Comparison of ENCODE assay signal across 11 mouse cellular contexts in genomic region chr15:98511386-98511928, GRCm38 (mm10). TPM values are rescaled to one million over a fixed set of nuclear protein-coding genes. Genes with fewer than 3 reads are reported as not detected.
DNase-seq lines count a peak whose midpoint lies in the region; ATAC-seq lines count a peak whose summit lies in the region.
"Had no signal": no experiment of that assay in that cellular context is flagged by ENCODE, and none has a peak within 500 bp of the region (broad histone marks: within the 10 kb centered on the region; RNA-seq: fewer than 3 reads in every experiment).

No protein-coding gene starts in this region.

- no peak for ATAC-seq in embryonic facial prominence, embryonic 14.5 days (ENCODE audit: low read depth)
- no peak for ATAC-seq in liver, embryonic 12.5 days
- ATAC-seq in midbrain, embryonic 14.5 days (ENCODE audit: low FRiP score, low TSS enrichment): no peak
- ATAC-seq: Patski had no signal

- WGBS in embryonic facial prominence, embryonic 14.5 days: 55% methylated on average over 13 of the region's 13 CpGs
- 53% methylated on average over 13 of the region's 13 CpGs for WGBS in liver, embryonic 12.5 days (ENCODE audit: insufficient replicate concordance)
- WGBS in midbrain, embryonic 14.5 days: 42% methylated on average over 13 of the region's 13 CpGs

- H3K27ac ChIP-seq in embryonic facial prominence, embryonic 14.5 days (replicated peaks; ENCODE audit: low read depth, low read length): 0 out of 2 replicates have a peak overlapping the region, but pooled peaks have one; percentile 21
- H3K27ac ChIP-seq in liver, embryonic 12.5 days: no peak overlapping the region
- no peak overlapping the region for H3K27ac ChIP-seq in midbrain, embryonic 14.5 days (replicated peaks; ENCODE audit: low read depth, low read length)
- H3K27ac ChIP-seq: midbrain, embryonic 12.5 days had no signal

- H3K4me1 ChIP-seq in embryonic facial prominence, embryonic 14.5 days (ENCODE audit: control insufficient read depth, insufficient read depth, low read length): peaks cover 11% of the 10 kb centered on the region
- peaks cover 25% of the 10 kb centered on the region; the same call in 1 of the 2 replicates for H3K4me1 ChIP-seq in liver, embryonic 12.5 days
- 0 out of 2 replicates have a peak, but pooled peaks cover 3% of the 10 kb centered on the region for H3K4me1 ChIP-seq in midbrain, embryonic 14.5 days (ENCODE audit: control insufficient read depth, insufficient read depth, low read length)

- DNase-seq in kidney, postnatal 10 days: peak; percentile 37
- DNase-seq in kidney, adult 9 months: no peak
- DNase-seq in embryonic facial prominence, embryonic 14.5 days (ENCODE audit: low spot score): no peak
- DNase-seq in splenic B cell, adult 2 months (ENCODE audit: low read depth, low spot score): peak; percentile 84
- DNase-seq in embryo, embryonic 9.5 days (ENCODE audit: extremely low spot score): no peak
- no peak for DNase-seq in midbrain, embryonic 14.5 days
- no peak for DNase-seq in ovary, adult 18-20 months (ENCODE audit: low spot score)

- H3K36me3 ChIP-seq in embryonic facial prominence, embryonic 14.5 days (ENCODE audit: control insufficient read depth, insufficient read depth, low read length): no peaks in the 10 kb centered on the region
- no peaks in the 10 kb centered on the region; the same call in 1 of the 2 replicates for H3K36me3 ChIP-seq in liver, embryonic 12.5 days
- H3K36me3 ChIP-seq in splenic B cell, adult 2 months (ENCODE audit: control insufficient read depth, insufficient read depth, low read length, poor library complexity, severe bottlenecking): no peaks in the 10 kb centered on the region
- H3K36me3 ChIP-seq in midbrain, embryonic 14.5 days (ENCODE audit: control insufficient read depth, insufficient read depth, low read length): no peaks in the 10 kb centered on the region
- H3K36me3 ChIP-seq: midbrain, embryonic 12.5 days had no signal

- no peaks in the 10 kb centered on the region for H3K27me3 ChIP-seq in embryonic facial prominence, embryonic 14.5 days (replicated peaks; ENCODE audit: control insufficient read depth, insufficient read depth, low read length)
- H3K27me3 ChIP-seq in liver, embryonic 12.5 days (replicated peaks): 0 out of 2 replicates have a peak, but pooled peaks cover 6% of the 10 kb centered on the region
- no peaks in the 10 kb centered on the region for H3K27me3 ChIP-seq in splenic B cell, adult 2 months (ENCODE audit: control insufficient read depth, insufficient read depth, low read length, poor library complexity, severe bottlenecking)
- H3K27me3 ChIP-seq in midbrain, embryonic 14.5 days (ENCODE audit: control insufficient read depth, insufficient read depth, low read length): no peaks in the 10 kb centered on the region
- H3K27me3 ChIP-seq: midbrain, embryonic 12.5 days; Patski had no signal

- H3K4me3 ChIP-seq in embryonic facial prominence, embryonic 14.5 days (ENCODE audit: low read depth, low read length): no peak overlapping the region; the same call in 1 of the 2 replicates
- no peak overlapping the region for H3K4me3 ChIP-seq in liver, embryonic 12.5 days
- no peak overlapping the region for H3K4me3 ChIP-seq in midbrain, embryonic 14.5 days (replicated peaks; ENCODE audit: low read depth, low read length)

- H3K4me2 ChIP-seq in embryonic facial prominence, embryonic 14.5 days (ENCODE audit: low read depth, low read length): peak overlapping the region; percentile 63; the same call in 1 of the 2 replicates
- peak overlapping the region; percentile 60 for H3K4me2 ChIP-seq in liver, embryonic 12.5 days
- no peak overlapping the region for H3K4me2 ChIP-seq in midbrain, embryonic 14.5 days (ENCODE audit: low read length)

- no peak overlapping the region for H3K9ac ChIP-seq in embryonic facial prominence, embryonic 14.5 days (ENCODE audit: low read depth, low read length)
- H3K9ac ChIP-seq in liver, embryonic 12.5 days: no peak overlapping the region
- no peak overlapping the region for H3K9ac ChIP-seq in midbrain, embryonic 14.5 days (replicated peaks; ENCODE audit: low read length)
- H3K9ac ChIP-seq: midbrain, embryonic 12.5 days had no signal

- H3K9me3 ChIP-seq in embryonic facial prominence, embryonic 14.5 days (ENCODE audit: control insufficient read depth, low read length): no peaks in the 10 kb centered on the region
- H3K9me3 ChIP-seq in liver, embryonic 12.5 days (replicated peaks): no peaks in the 10 kb centered on the region
- H3K9me3 ChIP-seq in midbrain, embryonic 14.5 days (ENCODE audit: control insufficient read depth, low read length): no peaks in the 10 kb centered on the region
- H3K9me3 ChIP-seq: midbrain, embryonic 12.5 days had no signal

RNA-seq across cellular contexts. Expression of gene Olfr279, which starts 19.3 kb away (rescaled TPM):
- polyA plus RNA-seq in embryonic facial prominence, embryonic 14.5 days (2014; fragmentation: Nextera tagmentation; extraction: Ambion mirVana): not detected in 2 replicates
- not detected in 2 replicates for polyA plus RNA-seq in liver, embryonic 12.5 days (2016; fragmentation: Nextera tagmentation; extraction: Ambion mirVana)
- polyA plus RNA-seq in midbrain, embryonic 14.5 days (2014; fragmentation: Nextera tagmentation; extraction: Ambion mirVana): not detected in 2 replicates
- polyA plus RNA-seq: forebrain, embryonic 11.5 days; midbrain, embryonic 12.5 days; Patski had no signal

RNA-seq across cellular contexts. Expression of gene Kansl2, which starts 22.6 kb away (rescaled TPM):
- polyA plus RNA-seq in embryonic facial prominence, embryonic 14.5 days (2014; fragmentation: Nextera tagmentation; extraction: Ambion mirVana): 94.3 and 97.7 TPM in 2 replicates
- 78.4 and 78.5 TPM in 2 replicates for polyA plus RNA-seq in liver, embryonic 12.5 days (2016; fragmentation: Nextera tagmentation; extraction: Ambion mirVana)
- 125 TPM in 2 replicates for polyA plus RNA-seq in midbrain, embryonic 14.5 days (2014; fragmentation: Nextera tagmentation; extraction: Ambion mirVana)

RNA-seq across cellular contexts. Expression of gene Lalba, which starts 28.9 kb away (rescaled TPM):
- not detected in 2 replicates for polyA plus RNA-seq in embryonic facial prominence, embryonic 14.5 days (2014; fragmentation: Nextera tagmentation; extraction: Ambion mirVana)
- polyA plus RNA-seq in liver, embryonic 12.5 days (2016; fragmentation: Nextera tagmentation; extraction: Ambion mirVana): not detected in 2 replicates
- not detected in 2 replicates for polyA plus RNA-seq in midbrain, embryonic 14.5 days (2014; fragmentation: Nextera tagmentation; extraction: Ambion mirVana)
- polyA plus RNA-seq: midbrain, embryonic 12.5 days; Patski had no signal

RNA-seq across cellular contexts. Expression of gene OR5BS1P, which starts 41.8 kb away (rescaled TPM):
- polyA plus RNA-seq in embryonic facial prominence, embryonic 14.5 days (2014; fragmentation: Nextera tagmentation; extraction: Ambion mirVana): not detected in 2 replicates
- not detected in 2 replicates for polyA plus RNA-seq in liver, embryonic 12.5 days (2016; fragmentation: Nextera tagmentation; extraction: Ambion mirVana)
- not detected in 2 replicates for polyA plus RNA-seq in midbrain, embryonic 14.5 days (2014; fragmentation: Nextera tagmentation; extraction: Ambion mirVana)
- polyA plus RNA-seq: forebrain, embryonic 11.5 days; midbrain, embryonic 12.5 days; Patski had no signal

RNA-seq across cellular contexts. Expression of gene Olfr281, which starts 59.1 kb away (rescaled TPM):
- polyA plus RNA-seq in embryonic facial prominence, embryonic 14.5 days (2014; fragmentation: Nextera tagmentation; extraction: Ambion mirVana): 0.22 and 0.50 TPM in 2 replicates
- polyA plus RNA-seq in liver, embryonic 12.5 days (2016; fragmentation: Nextera tagmentation; extraction: Ambion mirVana): not detected in 2 replicates
- polyA plus RNA-seq in midbrain, embryonic 14.5 days (2014; fragmentation: Nextera tagmentation; extraction: Ambion mirVana): not detected in 2 replicates
- polyA plus RNA-seq: forebrain, embryonic 11.5 days; midbrain, embryonic 12.5 days; Patski had no signal

Comparison
In these comparisons a context has a peak if more than half of its experiments do, and no peak if none do; other contexts are left out.
1. DNase-seq: peak in kidney, postnatal 10 days (single experiment) and splenic B cell, adult 2 months (single experiment); none in kidney, adult 9 months (single experiment), embryonic facial prominence, embryonic 14.5 days (single experiment), embryo, embryonic 9.5 days (single experiment), midbrain, embryonic 14.5 days (single experiment) and ovary, adult 18-20 months (single experiment).